Mouse (Mus musculus) left cerebral cortex, postnatal 36 days (tissue): ENCODE measurements at regions not wholly inside any gene's neighbourhood (a gene's known extent, or its start where the extent isn't known, plus 50 kb on each side); places are given as distances from the start of the nearest gene placed in this dataset.

Source experiments
- DNase-seq, 2 experiments: peaks; one replicate each; pipeline ENCODE4 v3.0.0; 2021 to 2022; ENCODE audit warnings: low spot score in 2 of 2, mixed read lengths in 1 of 2
- intact Hi-C: fragments of 180-260 bp; cut with DNase I; formaldehyde crosslinking; loops from one replicate; pipeline ENCODE4 v1.15.1; 2025

DNA sequence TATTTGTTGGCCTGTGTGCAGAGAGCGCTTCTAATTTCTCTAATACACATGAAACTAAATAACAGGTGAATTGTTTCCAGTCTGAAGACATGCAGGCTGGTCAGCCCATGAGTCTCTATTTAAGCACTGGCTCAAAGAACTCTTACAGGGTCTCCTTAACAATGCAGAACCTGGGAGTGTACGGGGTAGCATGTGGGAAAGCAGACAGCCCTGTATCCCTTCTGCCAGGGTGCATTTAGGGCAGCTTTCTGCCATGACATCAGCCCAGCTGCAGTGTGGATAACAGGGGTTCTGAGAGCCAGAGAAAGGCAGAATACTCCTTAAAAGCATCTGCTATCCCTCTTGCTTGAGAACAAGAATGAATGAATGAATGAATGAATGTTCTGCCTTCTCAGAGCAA lies 164.7 kb downstream of the Grb14 start:
- no peak for DNase-seq
- intact Hi-C loops = no loop called here

DNA sequence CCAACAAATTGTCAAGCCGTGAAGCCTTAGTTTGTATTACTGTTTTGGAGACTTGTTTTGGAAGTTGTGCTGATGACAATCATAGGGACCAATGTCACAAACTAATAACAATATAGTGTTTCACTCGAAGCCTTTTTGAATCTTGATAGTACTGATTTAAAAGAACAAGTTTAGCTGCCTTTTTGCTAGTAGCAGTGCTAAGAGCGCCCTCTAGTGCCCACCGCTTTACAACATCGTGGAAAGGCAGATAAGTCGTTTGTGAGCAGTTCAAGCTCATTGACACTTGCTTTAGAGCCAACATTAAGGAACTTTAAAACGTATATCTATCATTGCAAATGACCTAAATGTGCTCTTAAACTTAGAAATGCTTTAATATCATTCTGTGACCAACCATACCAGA lies 170.9 kb downstream of the Grb14 start:
- intact Hi-C loops = loop anchor here (2.0 kb wide), 2 partner anchors 1153 to 1341 kb away; no protein-coding TSS in a partner anchor

DNA sequence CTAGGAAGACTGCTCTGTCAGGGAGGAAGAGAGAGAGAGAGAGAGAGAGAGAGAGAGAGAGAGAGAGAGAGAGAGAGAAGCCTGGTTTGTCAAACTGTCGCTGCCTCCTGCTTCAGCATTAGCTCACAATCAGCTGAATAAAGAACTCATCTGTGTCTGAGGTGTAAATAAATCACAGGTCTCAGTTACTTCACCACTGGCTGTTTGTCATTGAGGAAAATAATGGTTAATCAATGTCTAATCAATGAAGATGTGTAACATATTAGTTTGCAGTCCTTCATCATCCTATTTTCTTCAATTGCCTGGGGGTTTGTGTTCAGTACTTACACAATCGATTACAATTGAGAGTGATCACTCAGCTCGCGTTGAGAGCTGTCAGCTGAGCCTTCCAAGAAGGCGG lies 171.9 kb downstream of the Grb14 start:
- intact Hi-C loops = loop anchor here (2.0 kb wide), 1 partner anchor 1340 kb away; no protein-coding TSS in a partner anchor

More for the DNA sequence above, 170.9 kb downstream of the Grb14 start:
- DNase-seq = peak; percentile 65 to 76

DNA sequence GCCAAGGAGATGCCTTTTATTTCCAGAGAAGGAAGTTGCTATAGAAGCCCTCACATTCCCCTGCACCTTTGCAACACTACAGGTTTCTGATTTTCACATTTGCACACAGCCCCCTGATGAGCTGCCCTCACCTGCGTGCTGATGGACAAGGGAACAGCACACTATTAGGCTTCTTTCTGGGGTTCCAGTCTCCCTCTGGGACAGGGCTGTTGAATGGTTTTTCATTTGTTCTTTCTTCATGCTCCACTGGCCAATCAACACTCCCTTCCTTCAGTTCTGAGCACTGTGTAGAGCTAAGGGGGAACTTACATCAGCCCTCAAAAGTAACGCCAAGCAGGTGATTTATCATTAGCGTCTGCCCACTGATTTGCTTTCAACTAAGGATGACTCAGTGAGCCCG lies 173.7 kb downstream of the Grb14 start:
- intact Hi-C loops = no loop called here
- DNase-seq = no peak

More for the DNA sequence above, 171.9 kb downstream of the Grb14 start:
- DNase-seq = no peak

DNA sequence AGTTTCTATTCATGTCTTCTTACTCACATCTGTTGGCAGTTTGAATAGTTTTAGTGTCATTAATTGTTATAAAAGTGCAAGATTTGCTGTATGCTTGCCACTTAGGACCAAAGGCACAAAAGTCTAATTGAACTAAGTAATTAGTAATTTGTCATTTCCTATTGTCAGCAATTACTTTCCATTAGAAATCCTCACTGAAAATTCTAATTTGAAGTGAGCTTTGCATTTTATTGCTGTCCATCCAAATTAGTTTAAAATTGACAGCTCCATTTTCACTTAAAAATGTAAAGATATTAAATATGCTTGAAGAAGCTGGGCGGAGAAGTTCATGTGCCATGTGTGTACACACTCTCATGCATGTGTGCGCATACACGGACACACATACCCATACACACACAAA lies 174.1 kb downstream of the Grb14 start:
- no peak for DNase-seq
- intact Hi-C loops = no loop called here

DNA sequence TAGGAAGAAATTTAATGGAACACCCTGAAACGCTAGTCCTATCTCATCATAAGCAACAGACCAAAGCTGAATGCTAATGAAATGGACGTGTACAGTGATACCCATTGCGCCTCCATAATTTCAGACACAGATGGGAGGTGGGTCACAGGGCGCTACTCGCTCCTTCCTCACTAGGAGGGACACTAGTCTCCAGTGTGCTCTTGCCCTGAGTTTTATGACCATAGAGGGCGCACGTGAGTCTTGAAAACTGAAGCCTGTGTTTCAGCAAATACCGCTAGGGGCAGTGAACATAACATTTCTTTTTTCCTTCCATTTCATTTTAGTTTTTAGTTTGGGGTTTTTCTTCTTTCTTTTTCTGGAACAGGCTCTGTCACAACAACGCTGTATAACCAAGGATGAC lies 200.3 kb downstream of the Grb14 start:
- intact Hi-C loops = no loop called here
- no peak for DNase-seq

DNA sequence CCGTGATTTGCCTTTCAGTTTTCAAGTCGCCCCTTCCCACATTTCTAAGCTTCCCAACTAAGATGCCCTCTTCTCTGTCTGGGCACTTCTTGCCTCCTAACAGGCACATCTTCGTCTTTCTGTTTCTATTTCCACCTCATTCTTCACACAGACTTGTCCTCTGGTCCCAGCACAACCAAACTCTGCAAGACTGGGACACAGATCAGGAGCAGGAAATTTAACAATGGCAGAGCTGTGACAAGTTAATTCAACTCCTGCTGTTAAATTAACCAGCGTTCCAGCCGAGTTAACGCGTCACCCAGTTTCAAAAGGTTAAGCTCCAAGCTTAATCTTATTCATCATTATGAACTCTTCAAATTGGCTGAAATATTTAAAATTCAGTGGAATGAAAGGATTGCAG lies 200.9 kb downstream of the Grb14 start:
- intact Hi-C loops = no loop called here
- no peak for DNase-seq

DNA sequence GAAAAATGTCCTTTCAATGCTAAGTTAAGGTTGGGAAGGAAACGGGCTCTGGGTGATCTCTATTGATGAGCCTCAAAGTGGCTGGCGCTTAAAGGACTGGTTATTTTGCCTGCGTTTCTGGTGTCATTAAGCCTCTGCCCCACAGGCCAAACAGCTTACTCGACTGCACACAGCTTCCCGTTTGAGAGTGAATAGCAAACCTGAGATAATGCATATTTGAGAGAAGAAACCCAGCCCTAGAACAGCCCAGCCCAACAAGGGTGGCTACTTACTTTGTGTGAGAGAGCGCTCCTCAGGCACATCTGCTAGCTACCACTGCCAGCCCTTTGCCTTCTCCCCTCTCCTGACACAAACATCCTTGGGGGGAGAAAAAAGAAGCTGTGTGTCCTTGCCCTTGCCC lies 201.7 kb downstream of the Grb14 start:
- DNase-seq = no peak
- intact Hi-C loops = no loop called here

DNA sequence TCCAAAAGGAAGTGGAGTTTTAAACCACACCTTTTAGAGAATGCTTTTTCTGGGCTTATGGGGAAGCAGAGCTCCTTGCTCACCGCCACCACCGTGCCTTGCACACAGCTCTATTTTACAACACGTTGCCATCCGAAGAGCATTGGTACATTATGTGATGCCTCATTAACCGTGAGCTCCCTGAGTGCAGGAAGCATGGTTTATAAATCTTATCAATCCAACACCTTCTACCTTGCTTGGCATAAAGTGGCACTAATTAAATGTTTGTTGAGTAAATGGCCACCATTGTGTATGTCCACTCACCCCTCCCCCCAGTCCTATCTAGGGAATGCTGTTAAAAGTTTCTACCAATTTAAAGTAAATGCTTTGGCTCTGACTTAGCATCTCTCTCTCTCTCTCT lies 206.6 kb downstream of the Grb14 start:
- intact Hi-C loops = no loop called here
- no peak for DNase-seq
